Mouse (Mus musculus): ENCODE data around the gene Ptpn11.

- TF ChIP-seq CTCF (IDR thresholded peaks at IDR 0.05; ENCODE audit: low read depth) (no peak), EP300 (IDR thresholded peaks at IDR 0.05; ENCODE audit: low read depth) (no peak)
Observed at GRCm38 (mm10) chr5:121183269-121183668, 7.9 kb downstream of the Ptpn11 start.
